Mouse (Mus musculus) midbrain, embryonic 16.5 days (tissue): Measurements from ENCODE around the gene Ctf1. TPM values are rescaled to one million over a fixed set of nuclear protein-coding genes. Genes with fewer than 3 reads are reported as not detected.
A peak's percentile ranks its signal among the peaks of the same experiment; 100 is the strongest.

ENCODE experiments used
- ATAC-seq: fragments of 200-750 bp; cut with Nextera tagmentation; 2 replicates; pipeline ENCODE4 v1.8.0; 2017; ENCODE audit warnings: moderate TSS enrichment
- H3K27ac ChIP-seq: fragments of 300-500 bp; sonication (generic); 2 replicates; pipeline ENCODE4 v1.5.1; 2014; ENCODE audit warnings: mild to moderate bottlenecking, low read length, mixed read lengths
- H3K27me3 ChIP-seq: fragments of 300-500 bp; sonication (generic); 2 replicates; pipeline ENCODE4 v1.6.1; 2014; ENCODE audit warnings: low read depth, low read length, mixed read lengths; ENCODE audit not compliant: control insufficient read depth, insufficient read depth
- H3K36me3 ChIP-seq: fragments of 300-500 bp; sonication (generic); 2 replicates; pipeline ENCODE4 v1.6.1; 2014; ENCODE audit warnings: mild to moderate bottlenecking, low read length, moderate library complexity, mixed read lengths; ENCODE audit not compliant: control insufficient read depth, insufficient read depth
- H3K4me1 ChIP-seq: fragments of 300-500 bp; sonication (generic); 2 replicates; pipeline ENCODE4 v1.6.1; 2014; ENCODE audit warnings: mild to moderate bottlenecking, low read length, mixed read lengths; ENCODE audit not compliant: control insufficient read depth, insufficient read depth
- H3K4me2 ChIP-seq: fragments of 300-500 bp; sonication (generic); 2 replicates; pipeline ENCODE4 v1.6.1; 2014; ENCODE audit warnings: mild to moderate bottlenecking, low read length, mixed read lengths
- H3K4me3 ChIP-seq: fragments of 300-500 bp; sonication (generic); 2 replicates; pipeline ENCODE4 v1.5.1; 2014; ENCODE audit warnings: low read depth, mild to moderate bottlenecking, low read length, moderate library complexity, mixed read lengths
- H3K9ac ChIP-seq: fragments of 300-500 bp; sonication (generic); 2 replicates; pipeline ENCODE4 v1.6.1; 2014; ENCODE audit warnings: low read depth, low read length, mixed read lengths
- H3K9me3 ChIP-seq: fragments of 300-500 bp; sonication (generic); replicated peaks from 2 replicates; pipeline ENCODE4 v1.6.1; 2014; ENCODE audit warnings: mild to moderate bottlenecking, low read length, mixed read lengths; ENCODE audit not compliant: control insufficient read depth, poor library complexity, severe bottlenecking
- WGBS: fragments of 180-500 bp; shearing (Covaris S2); extraction: QIAGEN DNeasy Blood & Tissue Kit; methylation state at CpG from one replicate; pipeline ENCODE4 v1.1.7; 2014; 5-methylcytosine and 5-hydroxymethylcytosine counted together
- microRNA counts: library from miRNA; unstranded; fragments of <30 nt; microRNA quantifications from one replicate; lab custom pipeline; 2016
- microRNA-seq: library from miRNA; unstranded; fragments of <30 nt; microRNA quantifications from one replicate; pipeline ENCODE4, GENCODE M21; 2017
- polyA plus RNA-seq: library from polyadenylated mRNA; unstranded; fragments of >200 nt; fragmentation: Nextera tagmentation; extraction: Ambion mirVana; gene quantifications from 2 replicates; pipeline ENCODE4 v1.2.1, GENCODE M21; 2015

Gene Ctf1
- polyA plus RNA-seq, 1 experiment from 2014 or later, result 3.2 TPM

DNA sequence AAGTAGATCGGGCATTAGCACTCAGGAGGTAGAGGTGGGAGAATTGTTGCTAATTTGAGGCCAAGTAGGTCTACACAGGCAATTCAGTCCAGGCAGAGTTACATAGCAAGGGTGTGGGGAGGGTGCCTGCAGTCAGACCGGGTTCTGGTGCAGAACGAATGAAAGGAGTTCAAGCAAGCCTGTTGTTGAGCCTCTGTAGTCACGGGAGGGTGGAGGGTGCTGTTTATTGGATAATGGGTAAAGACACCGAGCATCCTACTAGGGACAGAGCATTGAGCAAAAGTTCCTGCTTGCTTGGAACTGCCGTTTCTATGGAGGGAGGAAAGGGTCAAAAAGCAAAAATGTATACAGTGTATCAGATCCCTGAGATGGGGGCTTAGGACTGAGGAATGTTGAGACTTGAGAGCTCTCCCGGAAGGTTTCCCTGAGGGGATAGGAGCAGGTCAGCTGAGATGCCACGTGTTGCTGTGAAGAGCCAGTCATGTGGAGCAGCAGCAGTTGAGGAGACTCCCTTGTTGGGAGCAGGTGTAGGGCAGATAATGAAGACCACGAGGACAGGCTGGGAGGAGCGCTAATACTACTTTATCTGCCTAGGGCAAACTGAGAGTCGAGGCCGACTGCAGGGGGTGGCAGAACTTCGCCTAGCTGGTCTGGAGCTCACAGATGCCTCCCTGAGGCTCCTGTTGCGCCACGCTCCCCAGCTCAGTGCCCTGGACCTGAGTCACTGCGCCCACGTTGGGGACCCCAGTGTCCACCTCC is 54.5 kb downstream of the Ctf1 start:
- Histone ChIP-seq H3K9me3 (no peaks in the 10 kb centered on the region), H3K27ac (no peak overlapping the region), H3K4me2 (no peak overlapping the region), H3K36me3 (peaks cover 34% of the 10 kb centered on the region), H3K4me1 (peaks cover 16% of the 10 kb centered on the region), H3K9ac (no peak overlapping the region), H3K4me3 (no peak overlapping the region), H3K27me3 (no peaks in the 10 kb centered on the region)
- no peak for ATAC-seq
- 81% methylated on average over 17 of the region's 17 CpGs for WGBS

MicroRNAs encoded within 50 kb of the gene (microRNA counts, 519-probe panel; counts per million panel counts)
- 2,095 counts per million, percentile 55 among the panel's probes with 10 or more counts for microRNA mmu-miR-762 (lab: Ali Mortazavi, UCI)

Small RNA genes within 50 kb of the gene (microRNA-seq; reads per million reads assigned to microRNA genes)
- not detected for gene Mir762

Other genes with a start within 250 kb of the Ctf1 start
- 9.1 and 12.5 TPM in 2 replicates for gene Fbrs, start 233.5 kb upstream of the Ctf1 start, polyA plus RNA-seq
- 38.4 and 49.5 TPM in 2 replicates for gene Srcap, start 200.8 kb upstream of the Ctf1 start, polyA plus RNA-seq
- gene Gm42715, start 193.2 kb upstream of the Ctf1 start, polyA plus RNA-seq, result 14.1 and 15.7 TPM in 2 replicates
- 8.5 and 9.4 TPM in 2 replicates for gene Tmem265, start 151.3 kb upstream of the Ctf1 start, polyA plus RNA-seq
- gene Phkg2, start 139.4 kb upstream of the Ctf1 start, polyA plus RNA-seq, result 59.4 and 62.5 TPM in 2 replicates
- 10.2 and 11.9 TPM in 2 replicates for gene Ccdc189, start 124.1 kb upstream of the Ctf1 start, polyA plus RNA-seq
- 50.3 and 56.7 TPM in 2 replicates for gene Rnf40, start 124.0 kb upstream of the Ctf1 start, polyA plus RNA-seq
- 18.3 and 22.4 TPM in 2 replicates for gene Zfp629, start 96.9 kb upstream of the Ctf1 start, polyA plus RNA-seq
- 41.7 and 43.2 TPM in 2 replicates for gene Bcl7c, start 3.8 kb upstream of the Ctf1 start, polyA plus RNA-seq
- 0.10 TPM in 1 of 2 replicates, not detected in the other for gene Ctf2, start 19.4 kb downstream of the Ctf1 start, polyA plus RNA-seq
- gene Fbxl19, start 31.8 kb downstream of the Ctf1 start, polyA plus RNA-seq, result 7.4 and 8.0 TPM in 2 replicates
- gene Orai3, start 57.1 kb downstream of the Ctf1 start, polyA plus RNA-seq, result 8.8 TPM in 2 replicates
- gene Setd1a, start 63.9 kb downstream of the Ctf1 start, polyA plus RNA-seq, result 12.8 and 18.0 TPM in 2 replicates
- not detected in 2 replicates for gene Gm49388, start 72.9 kb downstream of the Ctf1 start, polyA plus RNA-seq
- gene Hsd3b7, start 87.9 kb downstream of the Ctf1 start, polyA plus RNA-seq, result 8.4 and 10.3 TPM in 2 replicates
- gene Stx4a, start 111.6 kb downstream of the Ctf1 start, polyA plus RNA-seq, result 18.3 and 19.7 TPM in 2 replicates
- 66.5 and 82.2 TPM in 2 replicates for gene Stx1b, start 111.8 kb downstream of the Ctf1 start, polyA plus RNA-seq
- 8.3 and 10.6 TPM in 2 replicates for gene Zfp646, start 163.5 kb downstream of the Ctf1 start, polyA plus RNA-seq
- gene Zfp668, start 164.1 kb downstream of the Ctf1 start, polyA plus RNA-seq, result 37.8 and 38.8 TPM in 2 replicates
- gene Prss53, start 178.2 kb downstream of the Ctf1 start, polyA plus RNA-seq, result 1.1 and 1.2 TPM in 2 replicates
- not detected in 2 replicates for gene Gm21974, start 182.7 kb downstream of the Ctf1 start, polyA plus RNA-seq
- gene Vkorc1, start 182.9 kb downstream of the Ctf1 start, polyA plus RNA-seq, result 55.1 and 59.5 TPM in 2 replicates
- gene Bckdk, start 191.3 kb downstream of the Ctf1 start, polyA plus RNA-seq, result 61.3 and 67.1 TPM in 2 replicates
- gene Kat8, start 199.8 kb downstream of the Ctf1 start, polyA plus RNA-seq, result 46.9 and 48.3 TPM in 2 replicates
- gene Prss8, start 217.4 kb downstream of the Ctf1 start, polyA plus RNA-seq, result 0.20 and 0.27 TPM in 2 replicates
- gene Prss36, start 234.0 kb downstream of the Ctf1 start, polyA plus RNA-seq, result 12.2 and 13.4 TPM in 2 replicates